Mouse (Mus musculus) adrenal gland, adult 8-10 months (tissue): ENCODE measurements around the gene Plpp1. TPM values are rescaled to one million over a fixed set of nuclear protein-coding genes. Genes with fewer than 3 reads are reported as not detected.

Experiments
- DNase-seq: peaks from one replicate; pipeline ENCODE4 v3.0.0; 2022
- total RNA-seq, 4 experiments: library from RNA; stranded (reverse); gene quantifications; 2 replicates each; pipeline ENCODE4 v1.2.4; 2022

Plpp1 gene
- total RNA-seq = 100 to 1,000 TPM; 229 to 267 (median 248) TPM

DNA sequence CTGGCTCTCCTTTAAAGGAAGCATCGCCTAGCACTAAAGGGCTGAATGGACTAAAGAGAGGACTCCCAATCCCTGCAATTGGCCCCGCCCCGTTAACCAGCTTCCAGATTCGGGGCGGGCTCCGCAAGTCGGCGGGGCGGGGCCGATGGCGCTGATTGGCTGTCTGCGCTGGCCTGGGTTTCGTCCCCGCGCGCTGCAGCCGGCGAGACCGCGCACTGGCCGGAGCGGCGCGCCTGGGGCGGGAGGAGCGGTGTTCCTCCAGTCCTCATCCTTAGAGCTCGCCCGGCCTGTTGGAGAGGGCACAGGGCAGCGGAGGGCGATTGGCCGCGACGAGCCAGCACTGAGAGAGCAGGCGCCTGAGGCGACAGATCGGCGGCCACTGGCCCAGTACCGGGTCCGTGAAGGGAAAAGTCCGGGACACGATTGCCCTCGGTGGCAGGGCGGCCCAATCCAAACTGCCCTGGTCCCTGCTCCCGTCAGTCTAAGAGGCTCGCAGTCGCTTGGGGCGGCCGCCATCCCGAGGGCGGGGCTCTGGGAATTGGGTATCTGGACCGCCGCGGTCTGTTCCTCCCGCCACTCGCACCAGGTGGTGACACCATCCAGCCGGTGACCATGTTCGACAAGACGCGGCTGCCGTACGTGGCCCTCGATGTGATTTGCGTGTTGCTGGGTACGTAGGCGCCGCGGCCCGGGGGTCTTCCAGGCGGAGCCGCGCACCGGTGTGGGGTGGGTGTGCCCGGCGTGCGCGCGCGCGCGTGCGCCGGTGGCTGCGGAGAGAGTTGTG, at the start of gene Plpp1:
TSS of gene Plpp1 (plus strand) at position 196 of the 784 bp plus-strand sequence.
- peak; percentile 95 for DNase-seq

DNA sequence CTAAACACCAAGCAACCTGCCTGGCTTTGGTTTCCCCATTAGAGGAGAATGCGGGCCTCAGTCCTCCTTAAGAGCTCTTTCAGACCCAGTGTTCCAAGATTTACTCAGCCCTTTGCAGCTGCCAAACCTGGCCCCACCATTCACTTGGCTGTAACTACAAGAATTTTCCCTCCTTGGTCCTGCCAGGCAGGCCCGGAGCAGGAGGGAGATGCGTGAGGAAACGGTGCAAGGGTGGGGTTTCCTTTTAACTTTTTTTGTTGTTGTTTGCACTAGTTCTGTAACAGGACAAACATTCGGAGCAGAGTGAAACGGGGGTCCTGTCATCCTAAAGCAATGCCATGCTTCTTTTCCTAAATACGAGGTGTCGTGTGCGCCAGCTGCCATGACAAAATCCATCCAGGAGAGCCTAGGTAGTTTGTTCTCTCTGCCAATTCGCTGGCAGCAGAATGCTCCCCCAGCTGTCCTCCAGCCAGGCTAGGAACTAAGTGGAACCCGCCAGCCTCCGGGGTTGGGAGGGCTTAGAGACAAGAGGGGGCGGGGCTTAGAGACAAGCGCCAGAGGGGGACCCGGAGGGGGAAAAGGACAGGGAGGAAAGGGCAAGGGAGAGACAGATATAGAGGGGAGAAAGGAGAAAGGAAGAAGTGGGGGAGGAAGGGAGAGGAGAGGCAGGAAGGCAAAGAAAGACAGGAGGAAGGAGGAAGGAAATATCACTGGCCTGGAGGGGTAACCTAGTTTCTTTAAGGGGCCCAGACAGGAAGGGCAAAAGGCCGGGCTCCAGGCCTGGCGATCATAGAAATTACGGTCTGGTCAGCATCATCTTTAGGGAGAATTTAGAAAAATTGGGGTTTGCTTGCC, 48.9 kb upstream of the Plpp1 start:
- DNase-seq = no peak

DNA sequence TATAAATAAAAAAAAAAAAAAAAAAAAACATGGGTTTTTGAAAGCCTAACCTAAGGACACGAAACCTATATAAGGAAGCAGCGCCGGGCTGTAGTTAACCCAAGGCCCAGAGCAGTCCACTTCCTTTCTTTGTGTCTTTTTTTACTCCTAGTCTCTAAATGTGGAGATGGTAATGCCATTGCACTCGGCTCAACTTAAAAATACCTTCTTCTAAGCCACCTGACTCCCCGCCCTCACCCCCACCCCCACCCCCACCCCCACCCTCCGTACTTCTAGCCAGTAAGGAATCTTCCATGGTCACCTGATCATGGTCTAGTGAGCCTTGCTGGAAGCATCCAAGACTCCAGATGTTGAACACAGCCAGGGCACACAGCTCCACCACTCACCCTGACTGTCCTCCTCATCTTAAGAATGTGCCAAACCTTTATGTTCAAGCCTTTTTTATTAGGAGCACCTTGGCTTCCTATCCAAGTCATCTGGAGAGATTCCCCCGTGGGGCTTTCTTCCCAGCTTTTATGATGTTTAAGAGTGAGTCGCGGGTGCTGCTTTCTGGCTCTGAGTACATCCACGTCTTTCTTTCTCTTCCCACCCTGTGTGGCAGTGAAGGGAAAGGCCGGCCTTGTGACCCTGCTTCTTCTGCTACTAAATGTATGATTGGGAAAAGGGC, 48.1 kb upstream of the Plpp1 start:
- no peak for DNase-seq

DNA sequence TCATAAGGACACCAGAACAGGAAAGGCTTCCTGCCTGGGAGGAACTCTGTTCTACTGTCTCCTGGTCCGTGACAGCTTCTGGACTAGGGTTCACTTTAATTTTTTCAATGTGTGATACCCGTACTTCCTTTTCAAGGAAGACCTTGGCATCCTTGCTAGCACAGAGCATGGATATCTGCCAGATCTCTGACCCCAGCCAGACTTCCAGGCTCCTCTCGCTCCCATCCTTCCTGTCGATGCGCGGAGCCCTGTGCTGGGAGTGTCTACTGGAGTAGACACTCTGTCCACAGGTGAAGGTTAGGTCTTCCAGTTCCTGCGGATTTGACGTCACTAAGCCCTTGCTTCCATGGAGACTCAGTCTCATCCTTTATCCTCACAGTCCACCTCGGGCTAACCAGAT, 47.1 kb upstream of the Plpp1 start:
- peak; percentile 82 for DNase-seq

DNA sequence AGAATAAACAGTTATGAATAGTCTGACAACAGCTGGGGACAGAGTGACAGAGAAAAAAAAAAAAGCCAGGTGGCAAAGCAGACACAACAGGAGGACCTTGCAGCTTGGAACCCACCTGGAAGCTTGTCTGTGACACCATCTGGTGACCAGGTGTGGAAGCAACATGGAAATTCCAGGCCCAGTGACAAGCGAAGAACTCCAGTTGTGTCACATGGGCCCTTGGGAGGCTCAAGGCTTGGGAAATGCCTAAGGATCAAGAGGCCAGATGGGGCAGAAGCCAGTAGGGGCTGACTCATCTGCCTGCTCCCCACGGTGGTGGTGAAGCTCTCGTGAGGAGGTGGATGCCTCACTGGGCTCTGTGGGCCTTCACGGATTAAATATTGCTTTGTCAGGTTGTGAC, 45.7 kb upstream of the Plpp1 start:
- peak; percentile 60 for DNase-seq

DNA sequence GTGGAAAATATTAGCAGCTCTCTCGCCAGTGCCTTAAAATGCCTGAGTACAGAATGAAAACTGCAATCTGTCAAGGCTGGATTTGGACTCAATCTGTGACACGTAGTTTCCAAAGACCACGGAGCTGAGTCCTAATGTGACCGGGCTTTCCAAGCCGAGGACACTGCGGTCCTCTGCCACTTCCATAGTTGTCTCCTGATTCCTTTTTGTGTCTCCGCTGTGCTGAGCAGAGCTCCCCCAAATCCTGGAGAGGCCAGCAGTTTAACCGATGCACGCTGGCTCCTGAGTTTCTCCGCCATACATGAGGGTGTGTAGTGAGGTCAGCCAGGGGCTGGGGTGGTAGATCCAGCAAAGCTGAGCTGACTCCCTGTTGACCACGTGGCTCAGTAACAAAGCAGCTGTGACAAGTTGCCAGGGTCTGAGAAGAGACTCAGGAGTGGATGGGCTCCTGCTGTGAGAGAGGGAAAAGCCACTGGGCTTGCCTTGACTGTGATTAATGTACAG, 45.0 kb upstream of the Plpp1 start:
- DNase-seq = no peak

DNA sequence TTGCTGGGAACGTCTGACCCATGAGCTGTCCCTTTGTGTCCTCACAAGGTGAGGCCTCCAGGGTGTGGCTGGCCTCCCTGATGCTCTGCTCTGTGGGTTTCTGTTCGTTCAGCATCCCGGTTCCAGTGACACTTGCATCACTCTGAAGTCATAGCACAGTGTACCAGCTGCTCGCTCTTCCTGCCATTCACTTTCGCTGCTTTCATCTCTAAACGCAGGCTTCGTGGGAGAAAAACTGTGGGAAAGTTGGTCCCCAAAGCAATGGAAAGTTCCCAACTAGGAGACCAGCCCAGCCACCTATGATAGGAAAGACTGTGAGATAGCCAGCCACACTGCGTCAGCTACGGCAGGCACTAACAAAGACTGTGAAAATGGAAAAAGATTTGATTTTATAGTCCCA, 43.2 kb upstream of the Plpp1 start:
- DNase-seq = no peak

DNA sequence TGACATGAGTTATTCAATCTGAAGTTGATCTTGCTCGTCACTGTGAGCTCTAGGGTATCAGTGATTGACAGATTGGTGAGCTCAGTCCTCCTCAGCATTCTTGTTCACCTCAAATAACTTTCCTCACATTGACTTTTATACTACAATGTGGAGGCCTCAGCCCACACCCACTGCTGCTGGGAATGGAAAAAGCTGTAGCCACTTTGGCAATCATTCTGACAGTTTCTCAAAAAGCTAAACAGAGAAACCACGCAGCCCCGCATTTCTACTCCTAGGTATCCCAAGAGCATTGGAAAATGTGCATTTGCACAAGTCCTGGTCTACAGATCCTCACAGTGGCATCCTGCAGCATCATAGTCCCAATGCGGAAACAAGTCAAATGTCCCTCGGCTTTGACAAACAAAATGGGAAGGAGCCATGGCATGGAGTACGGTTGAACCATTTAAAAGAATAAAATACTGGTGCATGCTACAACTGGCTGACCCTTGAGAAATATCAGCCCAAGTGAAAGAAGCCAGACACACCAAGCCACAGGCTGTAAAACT, 42.0 kb upstream of the Plpp1 start:
- DNase-seq = no peak

DNA sequence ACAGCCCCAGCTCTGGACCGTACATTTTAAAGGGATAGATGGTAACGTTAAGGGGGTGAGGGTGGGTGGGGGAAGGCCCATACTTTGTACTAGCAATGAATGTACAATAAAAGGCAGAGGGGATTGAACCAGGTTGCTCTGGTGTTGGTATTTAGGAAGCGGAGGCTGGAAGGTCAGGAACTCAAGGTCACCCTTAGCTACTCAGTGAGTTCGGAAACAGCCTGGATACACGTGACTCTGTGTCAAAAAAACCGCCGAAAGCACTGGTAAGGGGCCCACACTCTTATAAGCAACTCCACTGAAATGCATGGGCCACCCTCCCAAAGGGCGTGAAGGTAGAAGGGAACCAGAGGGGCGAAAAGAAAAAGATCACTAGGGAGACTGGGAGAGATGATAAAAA, 41.2 kb upstream of the Plpp1 start:
- DNase-seq = no peak

DNA sequence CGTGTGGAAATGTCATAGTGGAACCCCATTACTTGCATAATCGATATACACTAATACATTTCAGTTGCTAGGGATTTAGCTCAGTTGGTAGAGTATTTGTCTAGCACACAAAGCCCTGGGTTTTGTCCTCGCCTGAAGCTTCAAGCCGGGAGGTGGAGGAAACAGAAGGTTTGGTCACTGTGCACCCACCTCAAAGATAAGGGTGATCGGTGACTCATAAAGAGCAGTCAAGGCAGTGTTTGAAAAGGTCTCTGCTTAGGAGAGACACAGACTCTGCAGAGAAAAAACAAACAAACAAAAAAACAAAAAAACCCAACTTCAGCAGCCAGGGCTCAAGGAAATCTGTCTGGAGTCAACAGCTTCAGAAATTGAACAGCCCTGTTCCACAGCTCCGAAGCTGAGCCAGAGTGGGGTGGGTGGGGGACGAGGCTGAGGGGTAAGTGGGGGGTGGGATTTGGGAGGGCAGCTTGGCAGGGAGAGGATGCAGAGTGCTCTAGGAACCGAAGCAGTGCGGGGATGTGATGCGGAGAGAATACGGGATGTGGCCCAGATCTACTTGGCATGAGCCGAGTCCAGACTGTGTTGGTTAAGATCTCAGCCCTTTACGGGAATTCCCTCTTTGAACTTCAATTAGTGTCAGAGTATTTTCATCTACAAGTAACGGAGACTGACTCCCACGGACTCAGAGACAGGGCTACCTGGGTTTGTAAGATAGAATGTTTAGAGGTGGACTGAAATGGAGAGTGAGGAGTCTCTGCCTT, 40.6 kb upstream of the Plpp1 start:
- no peak for DNase-seq

DNA sequence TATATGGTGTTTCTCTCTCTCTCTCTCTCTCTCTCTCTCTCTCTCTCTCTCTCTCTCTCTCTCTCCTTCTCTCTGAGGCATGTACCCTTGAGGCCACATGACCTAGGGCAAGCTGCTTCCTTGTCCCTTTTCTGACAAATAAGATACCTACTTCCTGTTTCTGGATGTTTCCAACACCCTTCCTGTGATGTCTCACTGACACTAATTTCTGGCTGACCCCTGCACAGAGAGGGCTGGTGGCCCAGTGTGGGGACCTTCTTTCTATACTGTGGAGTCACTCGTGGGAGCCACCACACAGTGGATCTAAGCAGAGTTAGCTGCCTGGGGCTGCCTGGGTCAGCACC, 40.1 kb upstream of the Plpp1 start:
- DNase-seq = no peak

DNA sequence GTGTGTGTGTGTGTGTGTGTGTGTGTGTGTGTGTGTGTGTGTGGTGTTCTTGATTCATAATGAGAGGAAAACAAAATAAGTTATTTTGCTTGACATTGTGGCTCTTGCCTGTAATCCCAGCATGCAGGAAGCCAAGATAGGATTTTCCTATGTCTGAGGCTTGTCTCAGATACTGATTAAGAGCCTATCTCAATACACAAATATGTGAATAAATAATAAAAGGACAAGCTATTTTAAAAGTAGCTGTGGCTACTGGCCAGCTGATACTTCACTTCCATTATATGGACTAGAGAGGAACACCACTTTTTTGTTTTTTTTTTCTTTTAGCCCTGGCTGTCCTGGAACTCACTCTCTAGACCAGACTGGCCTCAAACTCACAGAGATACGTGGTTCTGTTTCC, 38.8 kb upstream of the Plpp1 start:
- DNase-seq = no peak

DNA sequence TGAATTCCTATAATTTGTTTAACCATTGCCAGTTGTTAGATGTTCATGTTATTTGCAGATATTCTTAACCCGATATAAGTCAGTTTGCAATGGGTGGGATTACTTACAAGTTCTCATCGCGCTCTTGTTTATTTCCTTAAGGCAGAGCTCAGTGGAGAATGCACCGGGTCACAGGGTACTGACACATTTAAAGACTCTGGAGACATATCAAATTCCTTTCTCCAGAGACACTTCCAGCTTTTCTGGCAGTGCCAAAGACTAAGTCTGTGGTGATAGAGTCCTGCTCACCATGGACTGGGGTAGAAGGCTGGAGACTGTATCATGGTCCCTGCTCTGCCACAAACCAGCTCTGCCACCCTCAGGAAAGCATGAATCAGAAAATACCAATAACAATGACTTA, 38.0 kb upstream of the Plpp1 start:
- no peak for DNase-seq

DNA sequence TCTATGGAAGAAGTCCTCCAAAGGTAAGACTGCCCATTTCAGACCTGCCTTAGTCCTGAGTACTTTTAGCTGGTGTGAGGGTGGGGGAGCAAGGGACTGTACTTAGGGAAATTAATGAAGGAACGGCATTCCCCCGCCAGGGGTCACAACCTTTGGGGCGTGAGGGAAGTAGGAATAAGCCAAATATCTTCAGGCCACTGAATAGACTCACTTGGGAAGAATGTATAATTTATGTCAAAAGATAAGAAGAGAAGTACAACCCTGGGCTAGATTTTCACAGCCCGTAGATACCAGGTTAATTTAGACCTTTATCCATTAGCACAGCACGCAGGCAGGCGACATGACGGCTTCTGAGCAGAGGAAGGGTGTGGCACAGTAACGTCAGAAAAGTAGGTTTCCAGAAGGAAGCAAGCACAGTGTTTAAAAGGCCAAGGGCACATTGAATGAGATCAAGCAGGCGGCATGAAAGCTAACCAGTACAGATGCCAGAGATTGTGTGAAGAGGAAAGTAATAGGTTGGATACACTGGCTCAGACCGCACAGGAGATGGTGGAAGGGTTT, 37.0 kb upstream of the Plpp1 start:
- DNase-seq = peak; percentile 62

DNA sequence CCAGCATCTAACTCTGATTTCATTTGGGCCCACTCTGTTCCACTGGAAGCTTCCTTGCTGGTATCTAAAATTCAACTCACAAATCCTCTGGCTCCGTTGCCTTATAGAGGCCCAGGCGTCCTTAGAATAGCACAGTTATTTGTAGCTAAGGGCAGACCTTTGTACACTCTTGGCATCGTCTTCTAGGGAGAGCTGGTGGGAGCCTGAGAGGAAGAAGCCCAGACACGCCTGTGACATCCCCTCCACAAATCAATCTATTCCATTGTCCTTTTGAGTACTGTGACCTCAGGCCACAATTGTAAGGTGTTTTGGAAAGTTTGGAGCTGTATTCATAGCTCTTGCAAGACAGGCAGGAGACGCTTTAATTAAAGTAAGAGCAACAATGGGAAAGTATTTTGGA, 36.0 kb upstream of the Plpp1 start:
- DNase-seq = no peak

DNA sequence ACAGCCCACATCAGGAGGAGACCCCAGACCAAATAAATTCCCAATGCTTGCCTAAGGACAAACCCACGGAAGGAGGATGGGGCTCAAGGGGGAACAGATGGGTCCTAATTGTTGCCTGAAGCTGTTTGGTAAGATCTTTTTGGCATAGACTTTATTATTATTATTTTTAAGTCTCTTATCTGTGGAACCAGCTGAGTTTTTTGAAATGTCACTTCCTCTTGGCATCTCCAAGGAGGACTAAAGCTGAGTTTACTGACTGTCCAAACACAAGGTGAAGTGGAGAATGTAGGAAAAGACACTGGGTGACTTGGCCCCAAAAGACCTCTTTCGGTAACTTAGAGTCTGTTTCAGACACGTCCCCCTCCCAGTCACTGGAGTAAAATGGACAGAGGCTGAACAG, 34.9 kb upstream of the Plpp1 start:
- no peak for DNase-seq

DNA sequence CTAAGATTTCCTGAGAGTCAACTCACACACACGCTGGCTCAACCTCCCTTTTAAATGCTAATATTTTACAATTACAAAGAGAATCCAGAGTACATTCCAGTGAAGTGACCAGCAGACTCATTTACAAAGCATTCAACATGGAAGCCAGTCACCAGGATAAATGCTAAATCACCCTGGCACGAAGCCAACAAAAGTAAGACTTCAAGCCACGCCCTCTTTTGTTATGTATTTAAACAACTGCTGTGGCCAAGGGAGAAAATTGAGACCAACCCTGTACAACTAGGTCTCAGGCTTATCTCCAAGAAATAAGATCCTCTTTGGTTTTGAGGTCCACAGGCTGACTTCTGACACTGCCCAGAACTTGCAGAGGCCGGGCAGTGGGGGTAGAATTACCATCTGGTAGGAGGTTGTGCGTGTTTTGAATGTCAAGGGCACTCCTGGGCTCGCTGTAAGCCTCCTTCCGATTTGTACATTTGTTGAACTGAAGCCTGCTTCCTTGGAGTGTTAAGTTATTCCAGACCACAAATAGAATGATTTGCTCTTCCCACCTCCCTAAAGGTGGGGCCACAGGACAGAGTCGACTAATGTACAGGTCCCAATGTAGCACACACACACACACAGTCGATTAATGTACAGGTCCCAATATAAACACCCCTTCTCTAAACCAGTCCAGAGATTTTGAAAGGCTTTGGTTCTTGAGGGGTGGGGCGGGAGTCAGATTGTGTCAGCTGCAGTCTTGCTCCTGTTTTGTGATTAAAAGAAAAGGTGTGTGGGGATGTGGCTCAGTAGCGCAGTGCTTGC, 29.9 kb upstream of the Plpp1 start:
- peak; percentile 87 for DNase-seq

DNA sequence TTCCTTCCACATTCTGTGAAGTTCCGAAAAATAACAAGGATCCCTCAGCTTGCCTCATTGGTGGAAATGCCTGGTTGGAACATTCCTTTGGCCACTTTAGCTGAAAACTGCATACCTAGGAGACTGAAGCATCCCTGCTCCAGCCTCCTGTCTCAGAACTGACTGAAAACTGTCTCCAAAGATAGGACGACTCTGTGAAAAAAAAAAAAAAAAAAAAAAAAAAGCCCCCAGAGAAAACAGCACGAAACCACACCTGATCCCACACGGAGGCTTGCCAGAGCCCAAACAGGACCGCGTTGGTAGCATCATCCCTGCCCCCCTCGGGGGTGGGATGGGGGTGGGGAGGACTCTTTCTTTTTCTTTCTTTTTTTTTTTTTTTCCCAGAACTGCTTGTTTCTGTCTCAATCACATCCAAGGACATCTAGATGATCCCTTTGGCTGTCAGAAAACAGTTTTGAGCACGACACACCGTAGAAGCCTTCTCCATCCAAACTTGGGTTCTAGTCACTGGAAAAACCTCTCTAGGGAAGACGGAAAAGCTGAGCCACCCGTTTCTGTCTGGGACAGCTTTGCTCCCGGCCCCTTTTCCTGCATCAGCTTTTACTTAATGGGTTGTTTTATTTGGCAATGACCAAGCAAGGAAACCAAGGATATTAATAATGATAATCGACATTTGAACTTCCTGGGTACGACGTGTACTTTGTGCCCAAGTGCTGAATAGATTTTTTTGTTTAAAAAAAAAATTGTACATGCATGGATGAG, 29.0 kb upstream of the Plpp1 start:
- no peak for DNase-seq

DNA sequence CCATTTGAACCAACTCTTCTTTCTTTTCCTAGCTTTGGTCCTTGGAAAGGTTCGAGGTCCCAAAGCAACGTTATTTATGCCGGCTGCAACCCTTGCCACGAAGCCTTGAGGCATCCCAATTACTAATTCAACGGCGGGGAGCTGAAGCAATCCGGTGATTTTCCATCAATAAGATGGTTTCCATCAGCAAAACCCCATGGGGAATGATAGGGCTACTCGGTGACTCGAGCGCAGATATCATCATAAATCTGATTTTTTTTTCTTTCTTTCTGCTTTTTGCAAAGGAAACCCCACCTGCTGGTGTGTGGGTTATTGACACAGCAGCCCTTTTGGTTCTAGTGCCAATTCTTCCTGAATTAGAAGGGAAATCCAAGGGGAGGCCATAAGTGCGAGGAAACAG, 28.3 kb upstream of the Plpp1 start:
- peak; percentile 66 for DNase-seq

DNA sequence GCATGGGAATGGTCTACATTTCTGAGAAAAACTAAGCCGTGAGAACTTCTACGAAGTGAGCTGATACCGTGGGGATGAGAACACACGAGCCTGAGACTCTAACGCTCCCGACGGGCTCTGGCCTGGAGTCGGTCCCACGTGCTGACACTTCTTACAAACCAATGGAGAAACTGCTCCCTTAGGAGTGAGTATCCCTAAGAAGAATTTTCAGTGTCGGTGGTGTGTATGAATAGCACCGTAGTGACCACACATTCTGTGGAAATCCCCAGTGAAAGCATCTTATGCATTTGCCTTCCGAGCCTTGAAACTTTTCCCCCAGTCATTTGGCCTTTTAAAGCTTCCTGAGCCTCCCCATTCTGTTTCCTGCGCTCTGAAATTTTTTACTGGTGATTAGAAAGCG, 27.7 kb upstream of the Plpp1 start:
- DNase-seq = no peak
